Mouse (Mus musculus): ENCODE results near the gene Lrpprc. TPM values are rescaled to one million over a fixed set of nuclear protein-coding genes. Genes with fewer than 3 reads are reported as not detected.
A peak's percentile ranks its signal among the peaks of the same experiment; 100 is the strongest.

Lrpprc gene
- 5.4 and 6.8 TPM in 2 replicates for polyA plus RNA-seq (2012; rRNA removed)

GRCm38 (mm10) chr17:84790447-84791098 is at the start of gene Lrpprc:
TSS of gene Lrpprc (minus strand) at chr17:84790789.
- Histone ChIP-seq H3K27me3 (ENCODE audit: control insufficient read depth, insufficient read depth, low read length) (no peaks in the 10 kb centered on the region), H3K27ac (ENCODE audit: insufficient read depth, low read length) (peak within 1 kb of the TSS; percentile 85), H3K36me3 (ENCODE audit: control insufficient read depth, insufficient read depth, low read length) (peaks cover 1% of the 10 kb centered on the region; the same call in 1 of the 2 replicates), H3K4me3 (ENCODE audit: extremely low read depth, insufficient read depth, insufficient read length) (peak within 1 kb of the TSS; percentile 83), H3K4me1 (ENCODE audit: control insufficient read depth, insufficient read depth, insufficient read length) (0 out of 2 replicates have a peak, but pooled peaks cover 2% of the 10 kb centered on the region)
- WGBS = under 1% methylated on average over 51 of the region's 51 CpGs
- TF ChIP-seq CTCF (IDR thresholded peaks at IDR 0.05; ENCODE audit: extremely low read depth, insufficient read depth, insufficient read length, insufficient replicate concordance) (no peak), POLR2A (IDR thresholded peaks at IDR 0.05; ENCODE audit: low read depth, low read length) (no peak)
- DNase-seq (ENCODE audit: low read depth in 1 of 2, low spot score in 2 of 2) = peak; percentile 87 to 94

DNA sequence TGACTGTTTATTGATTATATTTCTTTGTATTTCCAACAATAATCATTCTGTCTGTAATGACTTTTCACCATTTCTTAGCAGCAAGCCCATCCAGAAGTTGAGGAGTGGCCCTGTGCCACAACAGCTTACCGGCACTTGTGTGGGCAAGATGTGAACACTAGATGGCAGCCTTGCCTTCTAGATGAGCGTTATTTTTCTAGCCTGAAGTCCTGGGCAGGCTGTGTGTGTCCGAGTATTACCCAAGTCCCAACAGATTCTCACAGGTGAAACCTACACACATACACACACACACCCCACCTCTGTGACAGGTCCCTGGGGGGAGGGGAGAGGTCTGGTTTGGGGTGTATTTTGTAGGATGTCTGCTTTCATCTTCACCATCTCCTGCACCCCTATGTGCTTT is 47.2 kb upstream of the Lrpprc start:
- TF ChIP-seq POLR2A (IDR thresholded peaks at IDR 0.05; ENCODE audit: low read depth, low read length) (no peak), CTCF (IDR thresholded peaks at IDR 0.05; ENCODE audit: extremely low read depth, insufficient read depth, insufficient read length, insufficient replicate concordance) (peak; percentile 75; the same call in 1 of the 2 replicates)
- WGBS = 1% methylated on average over 3 of the region's 3 CpGs
- DNase-seq (ENCODE audit: low read depth in 1 of 2, low spot score in 2 of 2) = peak in 1 of 2 experiments; percentile 59

GRCm38 (mm10) chr17:84835249-84835648 is 44.7 kb upstream of the Lrpprc start:
- no peaks in the 10 kb centered on the region for H3K36me3 ChIP-seq (ENCODE audit: control insufficient read depth, insufficient read depth, low read length)
- TF ChIP-seq CTCF (IDR thresholded peaks at IDR 0.05; ENCODE audit: extremely low read depth, insufficient read depth, insufficient read length, insufficient replicate concordance) = no peak
- no peak for TF ChIP-seq POLR2A (IDR thresholded peaks at IDR 0.05; ENCODE audit: low read depth, low read length)
- no peaks in the 10 kb centered on the region for H3K27me3 ChIP-seq (ENCODE audit: control insufficient read depth, insufficient read depth, low read length)
- no peak overlapping the region for H3K27ac ChIP-seq (ENCODE audit: insufficient read depth, low read length)
- no peaks in the 10 kb centered on the region for H3K4me1 ChIP-seq (ENCODE audit: control insufficient read depth, insufficient read depth, insufficient read length)
- WGBS = 88% methylated on average over 9 of the region's 9 CpGs
- DNase-seq (ENCODE audit: low read depth in 1 of 2, low spot score in 2 of 2) = no peak
- H3K4me3 ChIP-seq (ENCODE audit: extremely low read depth, insufficient read depth, insufficient read length) = no peak overlapping the region

More for the DNA sequence above, 47.2 kb upstream of the Lrpprc start:
- H3K36me3 ChIP-seq (ENCODE audit: control insufficient read depth, insufficient read depth, low read length) = no peaks in the 10 kb centered on the region
- no peak overlapping the region for H3K4me3 ChIP-seq (ENCODE audit: extremely low read depth, insufficient read depth, insufficient read length)
- H3K4me1 ChIP-seq (ENCODE audit: control insufficient read depth, insufficient read depth, insufficient read length) = no peaks in the 10 kb centered on the region
- H3K27me3 ChIP-seq (ENCODE audit: control insufficient read depth, insufficient read depth, low read length) = no peaks in the 10 kb centered on the region
- H3K27ac ChIP-seq (ENCODE audit: insufficient read depth, low read length) = no peak overlapping the region

GRCm38 (mm10) chr17:84832346-84832745 is 41.8 kb upstream of the Lrpprc start:
- no peak for DNase-seq (ENCODE audit: low read depth in 1 of 2, low spot score in 2 of 2)
- WGBS = 78% methylated on average over 8 of the region's 8 CpGs
- H3K4me3 ChIP-seq (ENCODE audit: extremely low read depth, insufficient read depth, insufficient read length) = no peak overlapping the region
- no peaks in the 10 kb centered on the region for H3K27me3 ChIP-seq (ENCODE audit: control insufficient read depth, insufficient read depth, low read length)
- no peaks in the 10 kb centered on the region for H3K4me1 ChIP-seq (ENCODE audit: control insufficient read depth, insufficient read depth, insufficient read length)
- H3K27ac ChIP-seq (ENCODE audit: insufficient read depth, low read length) = no peak overlapping the region
- H3K36me3 ChIP-seq (ENCODE audit: control insufficient read depth, insufficient read depth, low read length) = no peaks in the 10 kb centered on the region
- TF ChIP-seq CTCF (IDR thresholded peaks at IDR 0.05; ENCODE audit: extremely low read depth, insufficient read depth, insufficient read length, insufficient replicate concordance) (no peak), POLR2A (IDR thresholded peaks at IDR 0.05; ENCODE audit: low read depth, low read length) (no peak)

- TF ChIP-seq CTCF (IDR thresholded peaks at IDR 0.05; ENCODE audit: extremely low read depth, insufficient read depth, insufficient read length, insufficient replicate concordance) = no peak
- no peak for TF ChIP-seq POLR2A (IDR thresholded peaks at IDR 0.05; ENCODE audit: low read depth, low read length)
- DNase-seq (ENCODE audit: low read depth in 1 of 2, low spot score in 2 of 2) = no peak
- H3K4me3 ChIP-seq (ENCODE audit: extremely low read depth, insufficient read depth, insufficient read length) = no peak overlapping the region
- no peaks in the 10 kb centered on the region for H3K36me3 ChIP-seq (ENCODE audit: control insufficient read depth, insufficient read depth, low read length)
- H3K4me1 ChIP-seq (ENCODE audit: control insufficient read depth, insufficient read depth, insufficient read length) = no peaks in the 10 kb centered on the region
- no peaks in the 10 kb centered on the region for H3K27me3 ChIP-seq (ENCODE audit: control insufficient read depth, insufficient read depth, low read length)
- H3K27ac ChIP-seq (ENCODE audit: insufficient read depth, low read length) = no peak overlapping the region
- WGBS = 88% methylated on average over 6 of the region's 6 CpGs
Observed at GRCm38 (mm10) chr17:84828301-84828700, 37.7 kb upstream of the Lrpprc start.

GRCm38 (mm10) chr17:84820603-84821002 is 30.0 kb upstream of the Lrpprc start:
- no peak for DNase-seq (ENCODE audit: low read depth in 1 of 2, low spot score in 2 of 2)
- Histone ChIP-seq H3K4me3 (ENCODE audit: extremely low read depth, insufficient read depth, insufficient read length) (no peak overlapping the region), H3K27ac (ENCODE audit: insufficient read depth, low read length) (no peak overlapping the region), H3K36me3 (ENCODE audit: control insufficient read depth, insufficient read depth, low read length) (no peaks in the 10 kb centered on the region), H3K4me1 (ENCODE audit: control insufficient read depth, insufficient read depth, insufficient read length) (no peaks in the 10 kb centered on the region), H3K27me3 (ENCODE audit: control insufficient read depth, insufficient read depth, low read length) (no peaks in the 10 kb centered on the region)
- TF ChIP-seq POLR2A (IDR thresholded peaks at IDR 0.05; ENCODE audit: low read depth, low read length) = no peak
- no peak for TF ChIP-seq CTCF (IDR thresholded peaks at IDR 0.05; ENCODE audit: extremely low read depth, insufficient read depth, insufficient read length, insufficient replicate concordance)
- WGBS = 9% methylated on average over 4 of the region's 4 CpGs

- TF ChIP-seq CTCF (IDR thresholded peaks at IDR 0.05; ENCODE audit: extremely low read depth, insufficient read depth, insufficient read length, insufficient replicate concordance) (no peak), POLR2A (IDR thresholded peaks at IDR 0.05; ENCODE audit: low read depth, low read length) (no peak)
- Histone ChIP-seq H3K27ac (ENCODE audit: insufficient read depth, low read length) (no peak overlapping the region), H3K27me3 (ENCODE audit: control insufficient read depth, insufficient read depth, low read length) (no peaks in the 10 kb centered on the region), H3K36me3 (ENCODE audit: control insufficient read depth, insufficient read depth, low read length) (no peaks in the 10 kb centered on the region), H3K4me1 (ENCODE audit: control insufficient read depth, insufficient read depth, insufficient read length) (no peaks in the 10 kb centered on the region), H3K4me3 (ENCODE audit: extremely low read depth, insufficient read depth, insufficient read length) (no peak overlapping the region)
- no peak for DNase-seq (ENCODE audit: low read depth in 1 of 2, low spot score in 2 of 2)
- WGBS = 88% methylated on average over 5 of the region's 5 CpGs
Observed at GRCm38 (mm10) chr17:84818390-84818789, 27.8 kb upstream of the Lrpprc start.
